8 mouse cellular contexts compared by ENCODE assay signal in the genomic region with DNA sequence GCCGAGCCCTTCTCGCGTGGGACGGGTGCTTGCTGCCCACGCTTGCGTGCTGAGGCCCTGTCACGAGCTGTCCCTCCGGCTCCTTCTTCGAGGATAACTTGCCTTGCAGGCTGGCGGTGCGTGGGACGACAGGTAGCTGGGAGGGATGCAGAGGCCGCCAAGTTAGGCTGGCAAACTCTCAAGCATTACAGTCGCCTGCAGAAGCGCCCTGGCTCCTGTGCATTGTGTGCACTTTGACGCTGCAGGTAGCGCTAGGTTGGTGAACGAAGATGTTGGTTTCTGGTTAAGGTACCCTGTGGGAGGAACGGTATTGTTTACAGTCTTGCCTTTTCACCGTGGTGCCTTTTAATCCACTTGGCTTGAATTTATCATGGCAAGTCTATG. TPM values are rescaled to one million over a fixed set of nuclear protein-coding genes. Genes with fewer than 3 reads are reported as not detected.
DNase-seq lines count a peak whose midpoint lies in the region; ATAC-seq and TF ChIP-seq lines count a peak whose summit lies in the region.

No protein-coding gene starts in this region.

- peak; percentile 47 for ATAC-seq in Patski
- ATAC-seq in limb, embryonic 14.5 days (ENCODE audit: low FRiP score, low read depth) = no peak; the same call in 1 of the 2 replicates
- ATAC-seq in stomach, embryonic 15.5 days (ENCODE audit: insufficient read depth, low FRiP score, low read depth) = peak; percentile 24; the same call in 1 of the 2 replicates

- peaks cover 6% of the 10 kb centered on the region for H3K36me3 ChIP-seq in kidney, adult 2 months (ENCODE audit: control insufficient read depth, insufficient read depth, low read length)
- H3K36me3 ChIP-seq in forebrain, embryonic 10.5 days (replicated peaks) = peaks cover 33% of the 10 kb centered on the region
- peaks cover 22% of the 10 kb centered on the region for H3K36me3 ChIP-seq in limb, embryonic 14.5 days (ENCODE audit: control insufficient read depth, insufficient read depth, low read length)
- H3K36me3 ChIP-seq in stomach, embryonic 15.5 days = peaks cover 8% of the 10 kb centered on the region; the same call in 1 of the 2 replicates

- DNase-seq in kidney, adult 2 months = no peak
- DNase-seq in kidney, postnatal 14 days = no peak
- no peak for DNase-seq in Patski (ENCODE audit: low read depth, low spot score)
- DNase-seq in forebrain, embryonic 10.5 days (ENCODE audit: extremely low spot score, low spot score) = no peak
- no peak for DNase-seq in limb, embryonic 14.5 days (ENCODE audit: low spot score)
- no peak for DNase-seq in layer of hippocampus, postnatal 25 days (ENCODE audit: extremely low spot score in 1 of 2, low spot score in 1 of 2)
- DNase-seq in urinary bladder, postnatal 36 days (ENCODE audit: low spot score in 2 of 2) = no peak

- H3K9ac ChIP-seq in limb, embryonic 14.5 days (ENCODE audit: low read depth, low read length, severe bottlenecking) = peak overlapping the region; percentile 86
- peak overlapping the region; percentile 72 for H3K9ac ChIP-seq in stomach, embryonic 15.5 days

- no peaks in the 10 kb centered on the region for H3K27me3 ChIP-seq in kidney, adult 2 months (replicated peaks; ENCODE audit: control insufficient read depth, insufficient read depth, low read length)
- H3K27me3 ChIP-seq in Patski = peaks cover 23% of the 10 kb centered on the region
- H3K27me3 ChIP-seq in forebrain, embryonic 10.5 days (ENCODE audit: poor library complexity, severe bottlenecking) = no peaks in the 10 kb centered on the region
- H3K27me3 ChIP-seq in limb, embryonic 14.5 days (ENCODE audit: control insufficient read depth, insufficient read depth, low read length) = no peaks in the 10 kb centered on the region
- H3K27me3 ChIP-seq in stomach, embryonic 15.5 days (replicated peaks) = no peaks in the 10 kb centered on the region

- H3K4me3 ChIP-seq in kidney, adult 2 months (ENCODE audit: insufficient read depth, low read depth, low read length) = peak overlapping the region; percentile 96
- peak overlapping the region; percentile 94 for H3K4me3 ChIP-seq in forebrain, embryonic 10.5 days
- peak overlapping the region; percentile 65 for H3K4me3 ChIP-seq in limb, embryonic 14.5 days (replicated peaks; ENCODE audit: low read length)
- H3K4me3 ChIP-seq in stomach, embryonic 15.5 days (replicated peaks) = peak overlapping the region; percentile 94

- TF ChIP-seq CTCF in kidney, adult 2 months (conservative IDR thresholded peaks at IDR 0.05; ENCODE audit: insufficient read depth, insufficient read length, low read depth, low read length) = no peak
- TF ChIP-seq CTCF in Patski (IDR thresholded peaks at IDR 0.05) = no peak

- no peaks in the 10 kb centered on the region for H3K9me3 ChIP-seq in forebrain, embryonic 10.5 days
- no peaks in the 10 kb centered on the region for H3K9me3 ChIP-seq in limb, embryonic 14.5 days (ENCODE audit: control insufficient read depth, low read length)
- H3K9me3 ChIP-seq in stomach, embryonic 15.5 days = no peaks in the 10 kb centered on the region

- POLR2A ChIA-PET in Patski (lab: Charles Lee) = interaction anchor here (0.6 kb wide), 1 partner anchor 119 kb away, joined by 3 read pairs; no protein-coding TSS in a partner anchor

- no peak for TF ChIP-seq POLR2A in kidney, adult 2 months (IDR thresholded peaks at IDR 0.05; ENCODE audit: low read depth, low read length)
- TF ChIP-seq POLR2A in limb, embryonic 14.5 days (IDR thresholded peaks at IDR 0.05; ENCODE audit: borderline replicate concordance, extremely low read depth, insufficient read depth, insufficient read length) = no peak

- peak overlapping the region; percentile 71 for H3K4me2 ChIP-seq in limb, embryonic 14.5 days (replicated peaks; ENCODE audit: low read depth, low read length, severe bottlenecking)
- peak overlapping the region; percentile 64 for H3K4me2 ChIP-seq in stomach, embryonic 15.5 days

- in situ Hi-C loops in Patski (cut with MboI; ENCODE audit: low pct_unique_long_range_greater_than_20kb) = no loop called here

- CTCF ChIA-PET in Patski (lab: Charles Lee) = no interaction called here

- peak overlapping the region; percentile 5; the same call in 1 of the 2 replicates for H3K27ac ChIP-seq in kidney, adult 2 months (ENCODE audit: insufficient read depth, low read depth, low read length)
- H3K27ac ChIP-seq in forebrain, embryonic 10.5 days = peak overlapping the region; percentile 93
- peak overlapping the region; percentile 29; the same call in 1 of the 2 replicates for H3K27ac ChIP-seq in limb, embryonic 14.5 days (replicated peaks; ENCODE audit: low read depth, low read length)
- H3K27ac ChIP-seq in stomach, embryonic 15.5 days = peak overlapping the region; percentile 84

- WGBS in kidney, adult 2 months = under 1% methylated on average over 20 of the region's 20 CpGs
- WGBS in forebrain, embryonic 10.5 days = under 1% methylated on average over 20 of the region's 20 CpGs
- 0% methylated on average over 15 of the region's 20 CpGs for WGBS in limb, embryonic 14.5 days
- WGBS in stomach, embryonic 15.5 days = under 1% methylated on average over 20 of the region's 20 CpGs

- peaks cover 10% of the 10 kb centered on the region; the same call in 1 of the 2 replicates for H3K4me1 ChIP-seq in kidney, adult 2 months (ENCODE audit: control insufficient read depth, insufficient read depth, low read length)
- peaks cover 14% of the 10 kb centered on the region for H3K4me1 ChIP-seq in forebrain, embryonic 10.5 days
- H3K4me1 ChIP-seq in limb, embryonic 14.5 days (ENCODE audit: control insufficient read depth, insufficient read depth, low read length) = peaks cover 6% of the 10 kb centered on the region
- H3K4me1 ChIP-seq in stomach, embryonic 15.5 days = peaks cover 4% of the 10 kb centered on the region; the same call in 1 of the 2 replicates

RNA-seq across cellular contexts. Expression of a gene that starts 0.5 kb away (rescaled TPM):
- 2.5 and 2.7 TPM in 2 replicates for polyA plus RNA-seq in kidney, adult 2 months (2012; rRNA removed)
- 13.7 TPM for polyA plus RNA-seq in Patski (2021)
- polyA plus RNA-seq in forebrain, embryonic 10.5 days (2016; fragmentation: Nextera tagmentation; extraction: Ambion mirVana) = 19.5 and 20.8 TPM in 2 replicates
- polyA plus RNA-seq in limb, embryonic 14.5 days (2012; rRNA removed) = 12.2 and 12.5 TPM in 2 replicates
- polyA plus RNA-seq in limb, embryonic 14.5 days (2014; fragmentation: Nextera tagmentation; extraction: Ambion mirVana) = 19.3 and 22.9 TPM in 2 replicates
- polyA plus RNA-seq in stomach, embryonic 15.5 days (2015; fragmentation: Nextera tagmentation; extraction: Ambion mirVana) = 15.1 and 15.9 TPM in 2 replicates
- 10 to 100 TPM; 42.7 to 45.5 TPM for total RNA-seq in layer of hippocampus, postnatal 25 days (2021)

Comparison
In these comparisons a context has a peak if more than half of its experiments do, and no peak if none do; other contexts are left out.
1. H3K27ac ChIP-seq: peak in every context shown above with its lines; median percentile 93 in forebrain, embryonic 10.5 days; 84 in stomach, embryonic 15.5 days; 29 in limb, embryonic 14.5 days; 5 in kidney, adult 2 months.